Mouse (Mus musculus) spleen, adult 2 months (tissue): Measurements from ENCODE around the gene Sepsecs.

Experiments used
- CTCF ChIP-seq: fragments of 200-500 bp; IDR thresholded peaks from 2 replicates; pipeline ENCODE4 v1.5.1; 2011; ENCODE audit warnings: mild to moderate bottlenecking, inconsistent platforms; ENCODE audit not compliant: insufficient read depth, insufficient read length, insufficient replicate concordance; ENCODE audit errors: extremely low read depth
- POLR2A ChIP-seq: fragments of 200-500 bp; IDR thresholded peaks from 2 replicates; pipeline ENCODE4 v1.6.1; 2011; ENCODE audit warnings: low read depth, low read length, inconsistent platforms

DNA sequence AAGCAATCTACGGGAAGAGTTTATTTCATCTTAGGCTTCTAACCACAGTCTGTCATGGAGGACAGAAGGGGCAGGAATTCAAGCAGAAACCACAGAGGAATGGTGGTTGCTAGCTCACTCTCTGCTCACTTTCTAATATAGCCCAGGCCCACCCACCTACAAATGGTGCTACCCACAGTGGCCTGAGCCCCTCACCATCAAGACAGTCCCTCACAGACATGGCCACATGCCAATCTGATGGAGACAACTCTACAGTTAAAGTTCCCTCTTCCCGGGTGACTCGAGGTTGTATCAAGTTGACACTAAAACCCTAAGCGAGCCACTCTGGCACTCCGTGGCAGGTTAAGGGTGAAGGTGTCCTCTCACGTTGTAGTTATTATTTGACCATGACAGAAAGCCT lies 32.6 kb downstream of the Sepsecs start:
- no peak for TF ChIP-seq CTCF
- TF ChIP-seq POLR2A: no peak
